Comparison of ENCODE assay signal across 8 mouse cellular contexts in genomic region chr7:19092381-19093173, GRCm38 (mm10). TPM values are rescaled to one million over a fixed set of nuclear protein-coding genes. Genes with fewer than 3 reads are reported as not detected.
DNase-seq lines count a peak whose midpoint lies in the region; ATAC-seq and TF ChIP-seq lines count a peak whose summit lies in the region.

No protein-coding gene starts in this region.

- H3K9me3 ChIP-seq in ES-E14 (ENCODE audit: control insufficient read depth, insufficient read depth, low read depth, low read length): no peaks in the 10 kb centered on the region
- H3K9me3 ChIP-seq in forebrain, embryonic 11.5 days (ENCODE audit: control insufficient read depth, low read length): no peaks in the 10 kb centered on the region
- H3K9me3 ChIP-seq in limb, embryonic 10.5 days (replicated peaks): no peaks in the 10 kb centered on the region
- no peaks in the 10 kb centered on the region for H3K9me3 ChIP-seq in midbrain, embryonic 13.5 days

- in situ Hi-C loops in ES-E14 (cut with MboI; ENCODE audit: low sequenced_read_pairs in 2 of 2, unreplicated experiment in 2 of 2): no loop called here

- H3K27me3 ChIP-seq in forebrain, embryonic 11.5 days (ENCODE audit: control insufficient read depth, insufficient read depth, low read length): peaks cover 13% of the 10 kb centered on the region
- peaks cover 24% of the 10 kb centered on the region for H3K27me3 ChIP-seq in limb, embryonic 10.5 days (ENCODE audit: low read depth, poor library complexity, severe bottlenecking)
- peaks cover 38% of the 10 kb centered on the region for H3K27me3 ChIP-seq in midbrain, embryonic 13.5 days

- H3K4me3 ChIP-seq in ES-E14 (ENCODE audit: insufficient read depth in 1 of 2, low read depth in 1 of 2, low read length in 2 of 2, poor library complexity in 1 of 2, severe bottlenecking in 1 of 2): peak overlapping the region; percentile 33 to 68
- H3K4me3 ChIP-seq in forebrain, embryonic 11.5 days (ENCODE audit: low read depth, low read length): peak overlapping the region; percentile 72
- peak overlapping the region; percentile 67 for H3K4me3 ChIP-seq in limb, embryonic 10.5 days
- H3K4me3 ChIP-seq in midbrain, embryonic 13.5 days (replicated peaks): peak overlapping the region; percentile 63

- peak; percentile 68 for ATAC-seq in forebrain, embryonic 11.5 days (replicated peaks; ENCODE audit: low FRiP score)
- ATAC-seq in midbrain, embryonic 13.5 days: peak; percentile 59
- ATAC-seq in erythroid progenitor cell, adult 5-6 weeks (replicated peaks; ENCODE audit: low FRiP score, poor library complexity, severe bottlenecking): no peak

- WGBS in forebrain, embryonic 11.5 days: 4% methylated on average over 38 of the region's 38 CpGs
- 4% methylated on average over 38 of the region's 38 CpGs for WGBS in limb, embryonic 10.5 days
- 4% methylated on average over 37 of the region's 38 CpGs for WGBS in midbrain, embryonic 13.5 days

- peaks cover 8% of the 10 kb centered on the region; the same call in 1 of the 2 replicates for H3K36me3 ChIP-seq in ES-E14 (ENCODE audit: control insufficient read depth, insufficient read depth, low read length, poor library complexity, severe bottlenecking)
- no peaks in the 10 kb centered on the region for H3K36me3 ChIP-seq in forebrain, embryonic 11.5 days (ENCODE audit: control insufficient read depth, insufficient read depth, low read length)
- H3K36me3 ChIP-seq in limb, embryonic 10.5 days: peaks cover 53% of the 10 kb centered on the region
- H3K36me3 ChIP-seq in midbrain, embryonic 13.5 days: peaks cover 41% of the 10 kb centered on the region

- peak overlapping the region; percentile 48; the same call in 1 of the 2 replicates for H3K9ac ChIP-seq in ES-E14 (ENCODE audit: insufficient read depth, low read depth, low read length, poor library complexity, severe bottlenecking)
- H3K9ac ChIP-seq in forebrain, embryonic 11.5 days (ENCODE audit: low read length): peak overlapping the region; percentile 56
- peak overlapping the region; percentile 11; the same call in 1 of the 2 replicates for H3K9ac ChIP-seq in midbrain, embryonic 13.5 days (replicated peaks)

- peak; percentile 84 to 87 for DNase-seq in adrenal gland, adult (ENCODE audit: inconsistent age in 2 of 2, low spot score in 1 of 2)
- no peak for DNase-seq in adrenal gland, postnatal 4 days (ENCODE audit: low spot score in 2 of 2)
- no peak for DNase-seq in ES-E14 (ENCODE audit: low read depth, low spot score)
- DNase-seq in forebrain, embryonic 11.5 days (ENCODE audit: low spot score): peak; percentile 91
- DNase-seq in heart, postnatal 4 days: peak; percentile 69
- DNase-seq in limb, embryonic 10.5 days (ENCODE audit: low spot score): peak; percentile 85

- no peak overlapping the region for H3K27ac ChIP-seq in ES-E14 (ENCODE audit: insufficient read depth, low read depth, low read length, poor library complexity, severe bottlenecking)
- peak overlapping the region; percentile 76 for H3K27ac ChIP-seq in forebrain, embryonic 11.5 days (ENCODE audit: low read depth, low read length)
- H3K27ac ChIP-seq in limb, embryonic 10.5 days: peak overlapping the region; percentile 87
- peak overlapping the region; percentile 82; the same call in 1 of the 2 replicates for H3K27ac ChIP-seq in midbrain, embryonic 13.5 days

- peak overlapping the region; percentile 95 for H3K4me2 ChIP-seq in forebrain, embryonic 11.5 days (ENCODE audit: low read depth, low read length, severe bottlenecking)
- H3K4me2 ChIP-seq in midbrain, embryonic 13.5 days (replicated peaks): peak overlapping the region; percentile 98

- H3K4me1 ChIP-seq in ES-E14 (ENCODE audit: control insufficient read depth in 2 of 2, insufficient read depth in 2 of 2, low read length in 2 of 2, poor library complexity in 1 of 2): peaks cover 2 to 14% of the 10 kb centered on the region in 2 experiments; a peak in 2 of 4 replicates
- peaks cover 33% of the 10 kb centered on the region for H3K4me1 ChIP-seq in forebrain, embryonic 11.5 days (replicated peaks; ENCODE audit: control insufficient read depth, insufficient read depth, low read length)
- peaks cover 53% of the 10 kb centered on the region for H3K4me1 ChIP-seq in limb, embryonic 10.5 days
- H3K4me1 ChIP-seq in midbrain, embryonic 13.5 days (replicated peaks): peaks cover 55% of the 10 kb centered on the region

TF ChIP-seq in ES-E14, 5 proteins besides CTCF, POLR2A, EP300 and RAD21:
- TF ChIP-seq ZNF384 (IDR thresholded peaks at IDR 0.05; ENCODE audit: low read depth, low read length) (no peak), HCFC1 (IDR thresholded peaks at IDR 0.05; ENCODE audit: borderline replicate concordance, insufficient read depth, low read length) (no peak), MAFK (IDR thresholded peaks at IDR 0.05; ENCODE audit: insufficient read depth, low read depth, low read length) (no peak), ZC3H11A (IDR thresholded peaks at IDR 0.05; ENCODE audit: borderline replicate concordance, low read depth, low read length) (no peak), CHD2 (IDR thresholded peaks at IDR 0.05; ENCODE audit: low read depth, low read length) (no peak)

RNA-seq across cellular contexts. Expression of gene Six5, which starts 1.8 kb away (rescaled TPM):
- total RNA-seq in adrenal gland, postnatal 4 days (2021): 10 to 100 TPM; 23.4 to 25.3 TPM
- 2.9 and 3.0 TPM in 2 replicates for total RNA-seq in ES-E14 (2012; rRNA removed)
- polyA plus RNA-seq in forebrain, embryonic 11.5 days (2014; fragmentation: Nextera tagmentation; extraction: Ambion mirVana): 9.9 and 10.8 TPM in 2 replicates
- 10 to 100 TPM; 10.3 to 10.4 TPM for total RNA-seq in heart, postnatal 4 days (2021)
- polyA plus RNA-seq in limb, embryonic 10.5 days (2016; fragmentation: Nextera tagmentation; extraction: Ambion mirVana): 5.7 and 7.5 TPM in 2 replicates
- polyA plus RNA-seq in midbrain, embryonic 13.5 days (2015; fragmentation: Nextera tagmentation; extraction: Ambion mirVana): 2.7 and 3.2 TPM in 2 replicates
- total RNA-seq in erythroid progenitor cell, adult 5-6 weeks (2015; ENCODE audit: low replicate concordance): not detected in 2 replicates
- 0.13 TPM in 1 of 2 replicates, not detected in the other for total RNA-seq in erythroid progenitor cell, adult 5-6 weeks (2017; ENCODE audit: low replicate concordance)

RNA-seq across cellular contexts. Expression of gene Dmpk, which starts 8.9 kb away (rescaled TPM):
- total RNA-seq in adrenal gland, postnatal 4 days (2021): 10 to 100 TPM; 70.0 to 74.7 TPM
- 32.6 and 34.1 TPM in 2 replicates for total RNA-seq in ES-E14 (2012; rRNA removed)
- 12.4 and 13.8 TPM in 2 replicates for polyA plus RNA-seq in forebrain, embryonic 11.5 days (2014; fragmentation: Nextera tagmentation; extraction: Ambion mirVana)
- total RNA-seq in heart, postnatal 4 days (2021): 100 to 1,000 TPM; 188 to 201 TPM
- polyA plus RNA-seq in limb, embryonic 10.5 days (2016; fragmentation: Nextera tagmentation; extraction: Ambion mirVana): 7.2 and 8.7 TPM in 2 replicates
- 8.8 and 15.6 TPM in 2 replicates for polyA plus RNA-seq in midbrain, embryonic 13.5 days (2015; fragmentation: Nextera tagmentation; extraction: Ambion mirVana)
- total RNA-seq in erythroid progenitor cell, adult 5-6 weeks (2015; ENCODE audit: low replicate concordance): 15.9 and 18.4 TPM in 2 replicates
- 4.2 and 5.0 TPM in 2 replicates for total RNA-seq in erythroid progenitor cell, adult 5-6 weeks (2017; ENCODE audit: low replicate concordance)

RNA-seq across cellular contexts. Expression of gene Dmwd, which starts 16.6 kb away (rescaled TPM):
- 10 to 100 TPM; 67.0 to 70.3 TPM for total RNA-seq in adrenal gland, postnatal 4 days (2021)
- total RNA-seq in ES-E14 (2012; rRNA removed): 41.3 and 45.2 TPM in 2 replicates
- 20.9 and 25.4 TPM in 2 replicates for polyA plus RNA-seq in forebrain, embryonic 11.5 days (2014; fragmentation: Nextera tagmentation; extraction: Ambion mirVana)
- total RNA-seq in heart, postnatal 4 days (2021): 10 to 100 TPM; 60.3 to 62.9 TPM
- polyA plus RNA-seq in limb, embryonic 10.5 days (2016; fragmentation: Nextera tagmentation; extraction: Ambion mirVana): 20.0 and 21.4 TPM in 2 replicates
- 25.3 TPM in 2 replicates for polyA plus RNA-seq in midbrain, embryonic 13.5 days (2015; fragmentation: Nextera tagmentation; extraction: Ambion mirVana)
- 17.7 and 33.1 TPM in 2 replicates for total RNA-seq in erythroid progenitor cell, adult 5-6 weeks (2015; ENCODE audit: low replicate concordance)
- total RNA-seq in erythroid progenitor cell, adult 5-6 weeks (2017; ENCODE audit: low replicate concordance): 13.1 and 19.4 TPM in 2 replicates

RNA-seq across cellular contexts. Expression of gene Gm4969, which starts 25.6 kb away (rescaled TPM):
- under 1 TPM; 0.59 to 0.98 TPM for total RNA-seq in adrenal gland, postnatal 4 days (2021)
- total RNA-seq in ES-E14 (2012; rRNA removed): 1.2 and 1.9 TPM in 2 replicates
- polyA plus RNA-seq in forebrain, embryonic 11.5 days (2014; fragmentation: Nextera tagmentation; extraction: Ambion mirVana): 1.2 and 1.4 TPM in 2 replicates
- under 1 TPM; 0.33 to 0.56 TPM for total RNA-seq in heart, postnatal 4 days (2021)
- 1.1 and 2.2 TPM in 2 replicates for polyA plus RNA-seq in limb, embryonic 10.5 days (2016; fragmentation: Nextera tagmentation; extraction: Ambion mirVana)
- 1.6 and 1.9 TPM in 2 replicates for polyA plus RNA-seq in midbrain, embryonic 13.5 days (2015; fragmentation: Nextera tagmentation; extraction: Ambion mirVana)
- not detected in 2 replicates for total RNA-seq in erythroid progenitor cell, adult 5-6 weeks (2015; ENCODE audit: low replicate concordance)
- not detected in 2 replicates for total RNA-seq in erythroid progenitor cell, adult 5-6 weeks (2017; ENCODE audit: low replicate concordance)

RNA-seq across cellular contexts. Expression of gene Fbxo46, which starts 27.1 kb away (rescaled TPM):
- 10 to 100 TPM; 13.7 to 14.6 TPM for total RNA-seq in adrenal gland, postnatal 4 days (2021)
- 19.5 and 27.1 TPM in 2 replicates for total RNA-seq in ES-E14 (2012; rRNA removed)
- polyA plus RNA-seq in forebrain, embryonic 11.5 days (2014; fragmentation: Nextera tagmentation; extraction: Ambion mirVana): 13.6 and 13.9 TPM in 2 replicates
- 1 to 10 TPM; 5.5 to 7.2 TPM for total RNA-seq in heart, postnatal 4 days (2021)
- 15.2 and 19.6 TPM in 2 replicates for polyA plus RNA-seq in limb, embryonic 10.5 days (2016; fragmentation: Nextera tagmentation; extraction: Ambion mirVana)
- polyA plus RNA-seq in midbrain, embryonic 13.5 days (2015; fragmentation: Nextera tagmentation; extraction: Ambion mirVana): 19.6 and 20.6 TPM in 2 replicates
- total RNA-seq in erythroid progenitor cell, adult 5-6 weeks (2015; ENCODE audit: low replicate concordance): 4.7 and 5.0 TPM in 2 replicates
- total RNA-seq in erythroid progenitor cell, adult 5-6 weeks (2017; ENCODE audit: low replicate concordance): 6.3 and 7.3 TPM in 2 replicates

Comparison
In these comparisons a context has a peak if more than half of its experiments do, and no peak if none do; other contexts are left out.
1. DNase-seq: peak in adrenal gland, adult (2 of 2), forebrain, embryonic 11.5 days (single experiment), heart, postnatal 4 days (single experiment) and limb, embryonic 10.5 days (single experiment); none in adrenal gland, postnatal 4 days (0 of 2) and ES-E14 (single experiment).
2. Peak in every context shown above with its lines, with median percentiles within 50 percentile points of each other: H3K4me3 ChIP-seq and H3K9ac ChIP-seq.